Mouse (Mus musculus): ENCODE measurements around the gene Lingo1.

GRCm38 (mm10) chr9:56714391-56714790, 81.9 kb downstream of the Lingo1 start:
- TF ChIP-seq CTCF (IDR thresholded peaks at IDR 0.05) (no peak), EP300 (IDR thresholded peaks at IDR 0.05) (no peak)
